Mouse (Mus musculus) heart, adult 8-10 months (tissue): ENCODE measurements around the gene Mab21l1. TPM values are rescaled to one million over a fixed set of nuclear protein-coding genes. Genes with fewer than 3 reads are reported as not detected.
A peak's percentile ranks its signal among the peaks of the same experiment; 100 is the strongest.

Source experiments
- DNase-seq: peaks from one replicate; pipeline ENCODE4 v3.0.0; 2022; ENCODE audit warnings: low spot score
- total RNA-seq, 4 experiments: library from RNA; stranded (reverse); gene quantifications; 2 replicates each; pipeline ENCODE4 v1.2.4; 2022

The Mab21l1 gene
- total RNA-seq, 4 experiments from 2014 or later = 0.12 TPM; not detected in 3

DNA sequence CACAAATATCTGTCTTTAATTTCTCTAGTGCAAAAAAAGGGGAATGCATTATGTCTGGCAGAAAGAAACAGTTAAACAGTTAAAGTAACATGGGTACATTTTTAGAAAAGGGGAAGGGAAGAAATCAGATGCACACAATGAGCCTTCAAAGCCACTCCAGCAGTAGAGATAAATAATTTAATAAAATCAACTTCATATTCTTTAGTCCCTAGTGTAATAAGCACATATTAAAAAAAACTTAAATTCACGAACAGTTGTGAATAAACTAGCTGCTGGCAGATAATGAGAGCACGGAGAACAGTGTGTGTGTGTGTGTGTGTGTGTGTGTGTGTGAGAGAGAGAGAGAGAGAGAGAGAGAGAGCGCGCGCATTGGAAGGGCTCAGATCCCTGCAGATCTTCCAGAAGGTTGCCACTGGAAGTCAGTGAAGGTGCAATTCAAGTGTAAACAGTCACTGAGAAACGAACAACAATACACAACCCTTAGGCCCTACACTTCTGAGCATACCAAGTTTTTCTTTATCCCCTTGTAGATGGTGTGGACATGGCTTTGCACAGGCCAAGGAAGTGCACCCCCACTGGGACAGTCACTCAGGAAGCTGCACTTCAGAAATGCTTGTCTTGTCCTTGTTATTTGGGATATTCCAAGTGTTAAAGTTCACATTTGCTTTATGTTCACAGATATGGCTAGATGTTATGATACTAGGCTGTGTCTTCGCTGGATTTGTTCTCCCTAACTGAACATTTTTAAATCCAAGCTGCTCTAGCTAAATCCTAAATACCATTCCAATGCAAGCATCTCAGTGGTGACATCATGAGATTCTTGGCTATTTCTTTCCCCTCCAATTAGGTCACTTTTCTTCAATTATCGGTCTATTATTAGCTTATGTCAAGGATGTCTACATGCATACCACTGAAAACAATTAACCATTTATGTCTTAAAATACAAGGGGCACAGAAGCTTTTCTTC is 3.3 kb upstream of the Mab21l1 start:
- no peak for DNase-seq

DNA sequence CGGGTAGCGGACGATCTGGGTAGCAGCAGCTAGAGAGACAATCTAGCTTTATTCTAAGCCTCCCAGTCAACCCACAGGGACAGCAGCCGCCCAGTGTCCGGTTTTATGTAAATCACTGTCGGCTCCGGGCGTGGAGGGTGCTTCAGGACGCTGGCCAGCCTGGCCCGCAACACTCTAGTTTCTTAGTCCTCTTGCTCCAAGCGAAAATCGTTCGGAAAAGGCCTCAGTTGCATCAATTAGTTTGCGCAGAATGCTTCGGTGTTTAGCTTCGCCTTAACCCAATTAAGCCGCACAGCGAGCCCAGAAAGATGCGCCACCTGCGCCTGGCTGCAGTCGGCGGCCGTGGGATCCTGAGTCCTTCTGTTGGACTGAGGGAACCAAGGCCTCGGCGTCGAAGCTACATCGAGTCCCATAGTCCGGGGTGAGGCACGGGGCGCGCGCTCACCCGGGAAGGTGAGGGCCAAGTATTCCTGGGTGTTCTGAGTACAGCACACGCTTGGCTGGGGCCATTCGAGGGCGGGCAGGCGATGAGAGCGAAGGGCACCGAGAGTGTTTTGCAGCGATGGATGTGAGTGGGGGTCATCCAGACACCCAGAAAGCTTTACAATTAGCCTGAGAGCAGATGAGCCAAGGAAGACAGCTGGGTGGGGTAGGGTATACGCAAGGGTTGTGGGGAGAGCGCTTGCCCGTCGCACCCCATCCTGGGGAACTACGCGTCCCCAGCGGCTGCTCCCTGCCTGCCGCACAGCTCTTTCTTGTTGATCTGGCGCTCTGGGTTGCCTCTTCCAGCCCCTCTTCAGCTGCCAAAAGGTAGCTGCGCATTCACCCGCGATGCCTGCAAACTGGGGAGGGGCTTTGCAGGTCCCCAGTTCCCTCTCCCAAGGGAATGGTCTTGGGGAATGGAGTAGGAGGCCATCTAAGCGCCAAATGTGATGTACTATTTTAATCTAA is 1.9 kb upstream of the Mab21l1 start:
- DNase-seq = no peak

DNA sequence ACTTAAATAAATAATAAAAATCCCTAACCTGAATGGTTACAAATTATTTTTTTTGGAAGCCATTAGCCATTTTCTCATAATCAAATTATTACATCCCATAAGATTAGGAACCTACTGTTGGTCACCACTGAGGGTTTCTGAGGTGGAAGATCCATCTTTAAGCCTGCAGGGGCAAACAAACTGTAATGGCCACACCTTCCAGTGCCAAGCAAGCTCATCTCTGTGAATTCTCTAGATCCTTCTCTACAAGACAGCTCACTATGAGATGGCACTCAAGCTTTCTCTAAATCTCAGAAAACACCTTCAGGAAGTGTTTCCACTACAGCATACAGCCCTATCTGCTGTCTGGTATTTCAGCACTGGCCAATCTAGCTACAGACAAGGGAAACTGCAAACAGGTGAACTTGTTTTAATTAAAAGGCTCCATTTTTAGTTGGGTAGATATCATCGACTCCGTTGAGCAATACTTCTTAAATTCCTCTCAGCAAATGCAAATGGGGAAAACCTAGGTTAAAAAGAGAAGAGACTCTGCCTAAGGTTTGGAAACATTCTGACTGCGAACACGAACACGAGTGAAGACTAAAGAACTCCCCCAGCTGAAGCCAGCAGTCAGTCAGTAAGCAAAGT is 768 bp upstream of the Mab21l1 start:
- DNase-seq = no peak

DNA sequence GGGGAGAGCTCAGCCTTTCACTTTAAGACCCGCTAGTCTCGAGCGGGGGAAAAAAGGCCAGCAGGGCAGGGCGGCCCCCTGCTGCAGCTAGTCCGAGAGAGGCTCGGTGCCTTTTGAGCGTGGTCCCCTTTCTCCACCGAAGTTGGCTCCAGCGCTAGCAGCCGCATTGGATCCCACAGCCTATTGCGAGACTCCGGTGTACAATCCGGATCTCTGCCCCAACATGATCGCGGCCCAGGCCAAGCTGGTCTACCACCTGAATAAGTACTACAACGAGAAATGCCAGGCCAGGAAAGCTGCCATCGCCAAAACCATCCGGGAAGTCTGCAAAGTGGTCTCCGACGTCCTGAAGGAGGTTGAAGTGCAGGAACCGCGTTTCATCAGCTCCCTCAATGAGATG is 461 bp downstream of the Mab21l1 start:
- DNase-seq = no peak

DNA sequence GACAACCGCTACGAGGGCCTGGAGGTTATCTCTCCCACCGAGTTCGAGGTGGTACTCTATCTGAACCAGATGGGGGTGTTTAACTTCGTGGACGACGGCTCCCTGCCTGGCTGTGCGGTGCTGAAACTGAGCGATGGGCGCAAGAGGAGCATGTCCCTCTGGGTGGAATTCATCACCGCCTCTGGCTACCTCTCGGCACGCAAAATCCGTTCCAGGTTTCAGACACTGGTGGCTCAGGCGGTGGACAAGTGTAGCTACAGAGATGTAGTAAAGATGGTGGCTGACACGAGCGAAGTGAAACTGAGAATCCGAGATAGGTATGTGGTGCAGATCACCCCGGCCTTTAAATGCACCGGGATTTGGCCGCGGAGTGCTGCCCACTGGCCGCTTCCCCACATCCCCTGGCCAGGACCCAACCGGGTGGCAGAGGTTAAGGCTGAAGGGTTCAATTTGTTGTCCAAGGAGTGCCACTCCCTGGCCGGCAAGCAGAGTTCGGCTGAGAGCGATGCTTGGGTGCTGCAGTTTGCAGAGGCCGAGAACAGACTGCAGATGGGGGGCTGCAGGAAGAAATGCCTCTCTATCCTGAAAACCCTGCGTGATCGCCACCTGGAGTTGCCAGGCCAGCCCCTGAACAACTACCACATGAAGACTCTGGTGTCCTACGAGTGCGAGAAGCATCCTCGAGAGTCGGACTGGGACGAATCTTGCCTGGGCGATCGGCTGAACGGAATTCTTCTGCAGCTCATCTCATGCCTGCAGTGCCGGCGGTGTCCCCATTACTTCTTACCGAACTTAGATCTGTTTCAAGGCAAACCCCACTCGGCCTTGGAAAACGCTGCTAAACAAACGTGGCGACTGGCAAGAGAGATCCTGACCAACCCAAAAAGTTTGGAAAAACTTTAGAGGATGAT is 1.1 kb downstream of the Mab21l1 start:
- no peak for DNase-seq

DNA sequence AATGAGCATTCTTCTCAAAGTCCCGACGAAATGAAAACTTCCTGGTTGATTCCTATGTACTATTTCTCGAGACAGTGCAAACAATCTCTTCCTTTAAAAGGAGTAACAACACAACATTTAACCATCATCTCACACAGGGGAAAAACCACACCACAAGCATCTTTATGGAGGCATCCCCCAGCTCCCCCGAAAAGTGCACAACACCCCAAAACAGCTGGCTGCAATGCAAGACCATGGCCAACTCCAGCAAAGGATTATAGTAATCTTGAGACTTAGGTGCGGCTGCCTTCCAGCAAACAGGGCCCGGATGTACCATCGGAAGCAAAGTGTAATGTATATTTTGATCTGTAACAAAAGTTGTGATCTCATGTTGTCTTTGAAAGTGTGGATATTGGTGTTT is 1.8 kb downstream of the Mab21l1 start:
- DNase-seq = no peak

DNA sequence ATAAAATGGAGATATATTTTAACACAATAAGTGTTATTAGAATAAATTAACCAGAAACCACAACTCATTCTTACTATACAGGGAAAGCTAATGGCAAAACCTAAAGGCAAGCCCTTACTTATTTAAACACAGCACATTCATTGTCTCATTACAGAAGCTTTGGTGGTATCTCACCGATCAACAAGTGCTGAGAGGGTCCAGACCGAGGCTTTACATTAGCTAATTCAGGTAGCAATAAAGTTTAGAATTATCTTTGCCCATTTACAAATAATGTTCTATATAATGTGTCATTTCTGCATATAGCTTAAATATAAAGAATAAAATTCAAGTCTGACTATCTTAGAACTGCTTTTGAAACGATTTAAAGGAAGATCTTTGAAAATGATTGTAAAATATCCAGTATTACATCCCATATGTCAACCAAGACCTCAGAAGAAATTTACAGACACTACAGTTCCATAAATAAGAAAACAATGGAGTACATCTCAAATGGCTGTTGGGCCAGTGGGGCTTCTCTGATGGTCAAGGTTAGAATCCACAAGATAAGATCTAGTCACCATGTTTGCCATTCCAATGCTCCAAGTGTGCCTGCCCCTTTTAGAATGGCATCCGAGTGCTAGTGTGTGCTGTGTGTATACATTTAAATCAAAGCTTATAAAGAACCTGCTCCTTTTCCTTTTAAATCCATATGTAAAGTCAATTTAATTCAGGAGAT is 3.1 kb downstream of the Mab21l1 start:
- DNase-seq = no peak

DNA sequence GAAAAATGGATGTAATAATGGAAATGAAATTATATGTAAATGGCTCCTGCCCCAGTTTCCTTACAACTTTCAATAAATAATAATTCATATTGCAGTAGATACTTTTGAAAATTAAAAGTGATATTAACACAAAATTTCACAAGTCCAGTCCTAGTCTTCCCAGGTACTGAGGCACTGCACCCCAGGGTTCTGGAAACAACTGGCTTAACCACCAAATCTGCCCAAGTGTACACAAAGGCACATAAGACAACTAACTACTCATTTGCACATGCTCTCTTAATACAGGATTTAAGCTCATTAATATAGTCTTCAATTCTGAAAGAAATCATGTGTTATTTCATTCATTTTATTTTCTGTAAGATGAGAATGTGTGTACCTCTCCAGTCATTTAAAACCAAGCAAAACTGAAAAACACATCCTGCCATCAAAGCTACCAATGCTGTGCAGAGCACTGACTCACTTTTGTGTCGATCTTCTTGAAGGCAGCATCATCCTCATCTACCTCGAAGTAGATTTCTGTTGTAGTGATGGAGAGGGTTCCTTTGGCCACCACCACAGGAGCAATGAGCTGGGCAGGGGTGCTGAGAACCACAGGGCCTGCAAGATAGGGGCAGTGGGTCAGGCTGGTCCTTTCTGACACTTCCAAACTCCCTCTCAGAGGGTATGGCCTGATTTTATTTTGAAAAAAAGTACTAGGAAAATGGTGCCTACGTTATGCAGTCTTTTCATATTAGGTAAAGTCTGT is 3.8 kb downstream of the Mab21l1 start:
- DNase-seq = no peak

DNA sequence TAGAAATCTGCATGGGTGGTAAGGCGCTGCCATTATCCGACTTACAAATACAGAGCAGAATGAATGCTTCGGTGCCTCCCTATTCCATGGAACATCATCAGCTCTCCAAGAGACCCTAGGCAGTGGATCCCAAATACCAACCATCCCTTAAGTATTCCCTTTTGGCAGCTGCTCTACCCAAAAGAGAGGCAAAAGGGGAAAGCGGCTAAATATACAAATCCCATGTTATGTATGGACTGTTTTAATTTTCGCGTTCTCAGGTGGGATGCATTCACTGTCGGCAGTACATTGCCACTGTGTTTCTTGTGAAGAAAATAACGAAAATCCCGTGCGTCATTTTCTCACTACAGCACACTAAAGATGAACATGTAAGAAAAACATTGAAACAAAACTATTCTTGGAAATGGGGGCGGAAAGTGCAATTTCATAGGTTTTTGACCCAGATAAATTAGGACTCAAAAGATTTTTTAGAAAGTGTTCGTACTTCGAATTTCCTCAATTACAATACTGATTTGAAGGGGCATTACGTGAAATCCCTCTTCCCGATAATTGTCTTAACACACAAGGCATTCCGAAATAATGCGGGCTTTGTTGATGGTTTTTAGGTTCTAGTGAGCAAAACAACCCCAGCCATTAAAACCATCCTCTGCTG is 4.7 kb downstream of the Mab21l1 start:
- no peak for DNase-seq

DNA sequence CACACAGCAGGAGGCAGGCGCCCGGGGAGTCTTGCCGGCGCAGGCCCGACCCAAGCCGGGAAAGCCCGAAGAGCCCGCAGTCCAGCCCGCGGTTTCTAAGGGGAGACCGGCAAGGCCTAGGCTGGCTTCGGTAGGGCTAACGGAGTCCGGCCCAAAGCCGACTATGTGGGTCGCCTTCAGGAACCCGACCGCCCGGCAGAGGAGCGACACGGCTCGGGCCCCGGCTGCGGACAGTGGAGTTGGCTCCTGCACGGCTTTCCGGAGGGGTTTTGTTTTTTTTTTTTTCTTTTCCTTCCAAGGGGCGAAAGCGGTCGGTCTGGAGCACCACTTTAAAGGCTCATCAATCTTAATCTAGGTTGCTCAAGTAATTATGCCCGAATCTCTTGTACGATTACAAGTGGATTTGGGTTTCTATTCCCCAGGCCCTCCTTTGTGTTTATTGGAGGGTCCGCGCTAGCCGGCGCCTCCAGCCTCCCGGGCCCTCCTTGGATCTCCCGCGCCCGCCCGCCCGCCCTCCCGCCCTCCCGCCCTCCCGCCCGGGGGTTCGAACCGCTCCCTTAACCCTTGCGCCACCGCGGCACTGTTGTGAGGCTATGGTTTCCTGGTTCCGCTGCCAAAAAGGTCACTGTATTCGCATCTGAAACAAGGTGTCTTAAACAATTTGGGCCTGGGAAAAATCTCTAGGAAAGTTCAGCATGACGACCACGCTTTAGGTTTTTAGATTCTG is 5.3 kb downstream of the Mab21l1 start:
- peak; percentile 31 for DNase-seq

DNA sequence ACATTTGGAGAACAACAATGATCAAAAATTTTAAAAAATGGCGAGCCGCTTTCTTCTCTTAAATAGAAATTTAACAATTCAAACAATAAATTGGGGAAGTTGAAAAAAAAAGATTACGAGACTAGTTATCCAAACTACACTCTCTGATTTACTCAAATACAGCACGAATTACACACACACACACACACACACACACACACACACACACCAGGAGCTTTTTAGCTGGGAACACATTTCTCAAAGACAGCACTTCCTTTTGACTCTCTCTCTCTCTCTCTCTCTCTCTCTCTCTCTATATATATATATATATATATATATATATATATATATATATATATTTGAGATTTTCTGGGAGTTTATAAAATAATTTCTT is 5.9 kb downstream of the Mab21l1 start:
- no peak for DNase-seq

DNA sequence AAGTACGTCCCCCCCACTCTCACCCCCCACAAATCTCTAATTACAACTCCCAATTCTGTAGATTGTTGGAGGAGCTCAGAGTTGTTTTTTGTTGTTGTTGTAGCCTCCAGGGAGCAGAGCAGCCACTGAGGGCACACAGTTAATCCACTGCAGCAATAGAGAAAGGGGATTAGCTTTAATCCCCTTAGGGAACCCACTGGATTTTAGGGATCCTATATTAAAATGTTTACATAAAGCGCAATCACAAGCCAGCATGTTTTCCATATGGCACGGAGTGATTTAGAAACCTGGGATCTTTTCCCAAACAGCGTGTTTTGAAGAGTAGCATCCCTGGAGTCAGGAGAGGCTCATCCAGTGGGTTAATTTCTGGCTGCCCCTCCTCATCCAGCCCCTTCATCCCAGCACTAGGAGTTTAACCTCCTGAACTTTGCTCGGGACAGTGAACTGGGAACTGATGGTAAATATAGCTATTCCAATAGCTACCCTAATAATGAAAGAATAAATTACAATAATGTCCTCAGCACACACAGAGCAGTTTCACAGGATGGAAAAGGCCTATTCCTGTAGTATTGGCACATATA is 6.4 kb downstream of the Mab21l1 start:
- no peak for DNase-seq

DNA sequence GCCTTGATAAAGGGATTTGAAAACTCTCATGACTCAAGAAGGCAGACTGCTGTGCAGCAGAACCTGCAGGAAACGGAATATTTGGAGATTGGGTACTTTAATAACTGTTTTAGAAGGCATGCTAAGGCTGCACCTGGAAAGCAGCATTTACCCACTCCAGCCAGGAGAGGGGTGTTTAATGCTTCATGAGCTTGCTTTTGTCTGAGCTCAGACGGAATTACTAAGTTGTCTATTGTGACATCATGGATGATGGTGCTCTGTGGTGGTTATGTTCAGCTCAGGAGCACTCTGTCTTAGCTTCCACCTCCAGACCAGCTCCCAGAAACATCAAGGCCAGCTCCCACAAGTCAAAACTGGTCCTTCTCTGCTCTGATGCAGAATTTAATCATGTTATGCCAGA is 7.5 kb downstream of the Mab21l1 start:
- no peak for DNase-seq

DNA sequence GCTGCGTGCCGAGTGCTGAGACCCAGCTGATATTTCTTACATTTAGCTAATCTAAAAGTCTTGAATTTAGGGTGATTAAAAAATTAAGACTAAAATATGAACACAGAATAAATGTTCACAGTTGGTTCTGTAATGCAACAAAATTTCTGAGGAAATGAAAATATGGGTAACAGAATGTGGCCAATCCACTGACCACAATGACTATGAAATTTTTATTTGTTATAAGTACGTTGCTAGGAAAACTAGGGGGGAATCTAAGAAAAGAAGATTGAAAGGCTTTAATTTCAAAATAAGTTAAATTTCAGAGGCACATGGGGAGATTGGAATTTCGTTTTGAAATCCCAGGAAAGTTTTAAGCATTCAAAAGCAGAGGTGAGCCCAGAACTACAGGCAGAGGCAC is 8.3 kb downstream of the Mab21l1 start:
- DNase-seq = no peak

DNA sequence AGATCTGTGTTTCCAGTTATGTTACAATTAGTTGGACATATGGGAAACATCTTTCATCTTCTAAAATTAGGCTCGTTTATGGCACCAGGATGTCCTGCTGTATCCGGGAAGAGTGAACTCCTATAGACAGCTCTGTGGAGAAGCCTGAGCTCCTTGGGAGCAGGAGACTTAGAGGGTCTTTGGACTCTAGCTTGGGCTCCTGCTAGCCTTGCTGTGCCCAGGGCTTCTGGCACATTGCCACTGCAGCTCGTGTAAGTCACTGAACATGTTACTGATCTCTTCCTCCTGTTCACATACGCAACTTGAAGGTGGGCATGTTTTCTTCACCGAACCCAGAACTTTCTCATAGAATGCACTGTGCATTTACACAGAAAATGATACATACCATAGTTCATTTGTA is 9.9 kb downstream of the Mab21l1 start:
- no peak for DNase-seq

DNA sequence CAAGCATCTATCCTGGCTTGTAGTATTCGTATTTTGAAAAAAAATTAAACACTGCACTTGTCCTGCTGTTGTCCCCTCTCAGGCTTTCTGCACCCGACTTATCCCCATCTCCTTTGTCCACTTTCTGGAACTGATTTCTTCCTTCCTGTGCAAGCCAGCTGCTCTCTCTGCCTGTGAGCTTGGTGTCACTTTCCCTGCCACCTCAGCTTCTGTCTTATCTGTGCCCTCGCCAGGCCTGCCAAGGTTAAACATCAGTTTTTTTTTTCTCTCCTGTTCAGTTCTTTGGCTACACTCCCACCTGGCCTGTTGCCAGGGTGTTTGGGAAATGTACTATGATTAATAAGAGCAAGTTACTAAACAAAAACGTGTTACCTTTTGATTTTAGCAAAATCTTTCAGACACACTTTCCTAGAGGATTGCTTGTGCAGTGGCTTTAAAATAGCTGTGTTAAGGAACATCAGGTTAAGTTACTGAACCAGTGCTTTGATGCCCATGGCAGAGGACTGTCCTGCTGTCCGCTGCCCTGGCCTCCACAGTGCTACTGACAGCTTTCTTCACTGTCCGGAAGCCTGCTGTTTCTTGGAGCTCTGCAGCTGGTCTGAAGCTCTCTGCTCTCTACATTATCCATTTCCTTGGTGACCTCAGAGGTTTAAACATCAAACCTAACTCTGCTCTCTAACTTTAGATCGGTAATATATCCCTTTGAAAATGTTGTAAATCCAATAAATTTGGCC is 11.7 kb downstream of the Mab21l1 start:
- peak; percentile 84 for DNase-seq

DNA sequence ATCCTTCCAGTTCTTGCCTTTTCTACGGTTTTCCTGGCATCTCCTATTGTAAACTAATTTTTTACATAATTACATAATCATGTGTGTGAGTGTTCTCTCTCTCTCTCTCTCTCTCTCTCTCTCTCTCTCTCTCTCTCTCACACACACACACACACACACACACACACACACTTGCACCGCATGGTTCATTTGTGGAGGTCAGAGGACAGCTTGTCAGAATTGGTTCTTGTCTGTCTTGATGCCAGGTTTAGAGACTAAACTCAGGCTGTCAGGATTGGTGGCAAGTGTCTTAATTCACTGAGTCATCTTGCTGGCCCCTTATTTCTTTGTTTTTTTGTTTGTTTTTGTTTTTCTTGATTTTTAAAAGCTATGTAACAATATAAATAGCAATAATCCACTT is 12.5 kb downstream of the Mab21l1 start:
- no peak for DNase-seq
